Mouse (Mus musculus): ENCODE measurements around the gene Hba-a2. TPM values are rescaled to one million over a fixed set of nuclear protein-coding genes. Genes with fewer than 3 reads are reported as not detected.
"Not testable (repeated sequence)": the region's sequence is repeated elsewhere in the genome, so short reads cannot be mapped to it uniquely, and the experiment has no call there.

Hba-a2 gene
- polyA plus RNA-seq, 1 experiment, result 992 TPM

GRCm38 (mm10) chr11:32277736-32278457, 18.4 kb upstream of the Hba-a2 start:
- Histone ChIP-seq H3K4me1 (ENCODE audit: control insufficient read depth, insufficient read depth, low read length) (no peaks in the 10 kb centered on the region), H3K4me3 (replicated peaks; ENCODE audit: insufficient read depth, low read depth, low read length) (no peak overlapping the region), H3K27me3 (ENCODE audit: control insufficient read depth, insufficient read depth, low read length) (no peaks in the 10 kb centered on the region), H3K27ac (ENCODE audit: insufficient read depth, low read length) (no peak overlapping the region)
- TF ChIP-seq POLR2A (IDR thresholded peaks at IDR 0.05; ENCODE audit: borderline replicate concordance, insufficient read depth, low read length) (no peak), CTCF (IDR thresholded peaks at IDR 0.05; ENCODE audit: borderline replicate concordance, insufficient read depth, low read depth, low read length) (no peak)
- DNase-seq, result no peak
- 75% methylated on average over 21 of the region's 21 CpGs for WGBS

- Histone ChIP-seq H3K4me1 (ENCODE audit: control insufficient read depth, insufficient read depth, low read length) (no peaks in the 10 kb centered on the region), H3K27me3 (ENCODE audit: control insufficient read depth, insufficient read depth, low read length) (no peaks in the 10 kb centered on the region), H3K4me3 (replicated peaks; ENCODE audit: insufficient read depth, low read depth, low read length) (no peak overlapping the region), H3K27ac (ENCODE audit: insufficient read depth, low read length) (no peak overlapping the region)
- no peak for DNase-seq
- TF ChIP-seq CTCF (IDR thresholded peaks at IDR 0.05; ENCODE audit: borderline replicate concordance, insufficient read depth, low read depth, low read length), result no peak
- no peak for TF ChIP-seq POLR2A (IDR thresholded peaks at IDR 0.05; ENCODE audit: borderline replicate concordance, insufficient read depth, low read length)
- WGBS, result 80% methylated on average over 12 of the region's 12 CpGs
These were observed 17.8 kb upstream of the Hba-a2 start for GRCm38 (mm10) chr11:32278458-32278957.

- TF ChIP-seq CTCF (IDR thresholded peaks at IDR 0.05; ENCODE audit: borderline replicate concordance, insufficient read depth, low read depth, low read length), result no peak
- no peak for TF ChIP-seq POLR2A (IDR thresholded peaks at IDR 0.05; ENCODE audit: borderline replicate concordance, insufficient read depth, low read length)
- Histone ChIP-seq H3K4me1 (ENCODE audit: control insufficient read depth, insufficient read depth, low read length) (no peaks in the 10 kb centered on the region), H3K4me3 (replicated peaks; ENCODE audit: insufficient read depth, low read depth, low read length) (no peak overlapping the region), H3K27ac (ENCODE audit: insufficient read depth, low read length) (no peak overlapping the region), H3K27me3 (ENCODE audit: control insufficient read depth, insufficient read depth, low read length) (no peaks in the 10 kb centered on the region)
- no peak for DNase-seq
- 59% methylated on average over 2 of the region's 2 CpGs for WGBS
These were observed 15.6 kb upstream of the Hba-a2 start for GRCm38 (mm10) chr11:32280646-32281045.

- TF ChIP-seq POLR2A (IDR thresholded peaks at IDR 0.05; ENCODE audit: borderline replicate concordance, insufficient read depth, low read length) (no peak), CTCF (IDR thresholded peaks at IDR 0.05; ENCODE audit: borderline replicate concordance, insufficient read depth, low read depth, low read length) (no peak)
- H3K27me3 ChIP-seq (ENCODE audit: control insufficient read depth, insufficient read depth, low read length), result no peaks in the 10 kb centered on the region
These were observed 14.7 kb upstream of the Hba-a2 start for GRCm38 (mm10) chr11:32281416-32282144.

GRCm38 (mm10) chr11:32283091-32283777, 13.1 kb upstream of the Hba-a2 start, which contains the start of gene Hba-a1:
TSS of gene Hba-a1 (plus strand) at chr11:32283511.
- not testable (repeated sequence) for DNase-seq; H3K27ac ChIP-seq (ENCODE audit: insufficient read depth, low read length); H3K4me1 ChIP-seq (ENCODE audit: control insufficient read depth, insufficient read depth, low read length); H3K4me3 ChIP-seq (replicated peaks; ENCODE audit: insufficient read depth, low read depth, low read length); H3K27me3 ChIP-seq (ENCODE audit: control insufficient read depth, insufficient read depth, low read length)
- WGBS, result 50% methylated on average over 1 of the region's 5 CpGs

More at GRCm38 (mm10) chr11:32281416-32282144, 14.7 kb upstream of the Hba-a2 start:
- Histone ChIP-seq H3K27ac (ENCODE audit: insufficient read depth, low read length) (no peak overlapping the region), H3K4me1 (ENCODE audit: control insufficient read depth, insufficient read depth, low read length) (no peaks in the 10 kb centered on the region), H3K4me3 (replicated peaks; ENCODE audit: insufficient read depth, low read depth, low read length) (no peak overlapping the region)
- WGBS, result 65% methylated on average over 1 of the region's 1 CpGs
- no peak for DNase-seq

GRCm38 (mm10) chr11:32284582-32284981, 11.7 kb upstream of the Hba-a2 start:
- WGBS, result 55% methylated on average over 2 of the region's 2 CpGs
- not testable (repeated sequence) for H3K27me3 ChIP-seq (ENCODE audit: control insufficient read depth, insufficient read depth, low read length); H3K4me3 ChIP-seq (replicated peaks; ENCODE audit: insufficient read depth, low read depth, low read length); H3K4me1 ChIP-seq (ENCODE audit: control insufficient read depth, insufficient read depth, low read length); DNase-seq; H3K27ac ChIP-seq (ENCODE audit: insufficient read depth, low read length)

GRCm38 (mm10) chr11:32285031-32285775, 11.1 kb upstream of the Hba-a2 start:
- 81% methylated on average over 7 of the region's 7 CpGs for WGBS

GRCm38 (mm10) chr11:32285887-32286286, 10.4 kb upstream of the Hba-a2 start:
- not testable (repeated sequence) for DNase-seq; H3K4me3 ChIP-seq (replicated peaks; ENCODE audit: insufficient read depth, low read depth, low read length); H3K27ac ChIP-seq (ENCODE audit: insufficient read depth, low read length); H3K4me1 ChIP-seq (ENCODE audit: control insufficient read depth, insufficient read depth, low read length); H3K27me3 ChIP-seq (ENCODE audit: control insufficient read depth, insufficient read depth, low read length)

More at GRCm38 (mm10) chr11:32285031-32285775, 11.1 kb upstream of the Hba-a2 start:
- TF ChIP-seq CTCF (IDR thresholded peaks at IDR 0.05; ENCODE audit: borderline replicate concordance, insufficient read depth, low read depth, low read length) (no peak), POLR2A (IDR thresholded peaks at IDR 0.05; ENCODE audit: borderline replicate concordance, insufficient read depth, low read length) (no peak)
- Histone ChIP-seq H3K27ac (ENCODE audit: insufficient read depth, low read length) (no peak overlapping the region), H3K27me3 (ENCODE audit: control insufficient read depth, insufficient read depth, low read length) (no peaks in the 10 kb centered on the region), H3K4me1 (ENCODE audit: control insufficient read depth, insufficient read depth, low read length) (no peaks in the 10 kb centered on the region), H3K4me3 (replicated peaks; ENCODE audit: insufficient read depth, low read depth, low read length) (no peak overlapping the region)
- no peak for DNase-seq

Measured in cerebellum, adult 2 months (tissue).